Mouse (Mus musculus) megakaryocyte, embryonic 14.5 days (primary cell): ENCODE measurements around the gene Adcy6. TPM values are rescaled to one million over a fixed set of nuclear protein-coding genes. Genes with fewer than 3 reads are reported as not detected.
A peak's percentile ranks its signal among the peaks of the same experiment; 100 is the strongest.

Source experiments
- H3K27me3 ChIP-seq: replicated peaks from 2 replicates; pipeline ENCODE3; 2012; ENCODE audit warnings: inconsistent platforms
- H3K36me3 ChIP-seq: replicated peaks from 2 replicates; pipeline ENCODE3; 2012; ENCODE audit warnings: low read length, inconsistent platforms, mixed read lengths
- H3K4me1 ChIP-seq: 2 replicates; pipeline ENCODE4 v1.6.1; 2012; ENCODE audit warnings: inconsistent platforms
- H3K4me3 ChIP-seq: replicated peaks from 2 replicates; pipeline ENCODE3; 2012; ENCODE audit warnings: moderate library complexity, mild to moderate bottlenecking, inconsistent platforms
- H3K9me3 ChIP-seq: 2 replicates; pipeline ENCODE4 v1.6.1; 2012; ENCODE audit warnings: inconsistent platforms
- FLI1 ChIP-seq: IDR thresholded peaks from 2 replicates; pipeline ENCODE4 v1.6.1; 2012; ENCODE audit warnings: low read length, inconsistent platforms, mixed read lengths
- GATA1 ChIP-seq: IDR thresholded peaks from 3 replicates; pipeline ENCODE4 v1.6.1; 2012; ENCODE audit warnings: mixed read lengths, low read length, inconsistent platforms, borderline replicate concordance
- polyA plus RNA-seq: library from polyadenylated mRNA; stranded (reverse); fragments of >175 nt; gene quantifications from 2 replicates; pipeline ENCODE4 v1.2.3, GENCODE M21; 2012; ENCODE audit warnings: low replicate concordance; ENCODE audit not compliant: insufficient read depth

Adcy6 gene
- polyA plus RNA-seq, 1 experiment, result 9.3 TPM

- Histone ChIP-seq H3K9me3 (no peaks in the 10 kb centered on the region), H3K27me3 (no peaks in the 10 kb centered on the region), H3K4me1 (peaks cover 53% of the 10 kb centered on the region), H3K4me3 (peak overlapping the region; percentile 64), H3K36me3 (peaks cover 78% of the 10 kb centered on the region)
- no peak for TF ChIP-seq GATA1
- no peak for TF ChIP-seq FLI1
Observed at GRCm38 (mm10) chr15:98541064-98541463, 68.8 kb downstream of the Adcy6 start.

Other genes starting within 250 kb of the Adcy6 start
- not detected in 2 replicates for gene Olfr283, start 229.1 kb downstream of the Adcy6 start, polyA plus RNA-seq
- gene Olfr282, start 178.9 kb downstream of the Adcy6 start, polyA plus RNA-seq, result not detected in 2 replicates
- gene Olfr281, start 157.5 kb downstream of the Adcy6 start, polyA plus RNA-seq, result not detected in 2 replicates
- gene OR5BS1P, start 140.2 kb downstream of the Adcy6 start, polyA plus RNA-seq, result not detected in 2 replicates
- gene Lalba, start 127.4 kb downstream of the Adcy6 start, polyA plus RNA-seq, result not detected in 2 replicates
- gene Olfr279, start 117.7 kb downstream of the Adcy6 start, polyA plus RNA-seq, result not detected in 2 replicates
- 7.5 and 14.4 TPM in 2 replicates for gene Kansl2, start 75.8 kb downstream of the Adcy6 start, polyA plus RNA-seq
- gene Ccnt1, start 39.2 kb downstream of the Adcy6 start, polyA plus RNA-seq, result 1.4 and 5.1 TPM in 2 replicates
- gene 4930415O20Rik, start 39.1 kb downstream of the Adcy6 start, polyA plus RNA-seq, result not detected in 2 replicates
- 0.46 TPM in 1 of 2 replicates, not detected in the other for gene Cacnb3, start 20.8 kb upstream of the Adcy6 start, polyA plus RNA-seq
- gene Ddx23, start 52.8 kb upstream of the Adcy6 start, polyA plus RNA-seq, result 49.7 and 71.3 TPM in 2 replicates
- 1.2 TPM in 1 of 2 replicates, not detected in the other for gene Rnd1, start 67.4 kb upstream of the Adcy6 start, polyA plus RNA-seq
- not detected in 2 replicates for gene Ccdc65, start 98.1 kb upstream of the Adcy6 start, polyA plus RNA-seq
- gene Fkbp11, start 118.1 kb upstream of the Adcy6 start, polyA plus RNA-seq, result 9.6 and 18.2 TPM in 2 replicates
- 7.0 and 17.8 TPM in 2 replicates for gene Arf3, start 153.1 kb upstream of the Adcy6 start, polyA plus RNA-seq
- gene Wnt10b, start 168.1 kb upstream of the Adcy6 start, polyA plus RNA-seq, result not detected in 2 replicates
- gene Wnt1, start 179.8 kb upstream of the Adcy6 start, polyA plus RNA-seq, result not detected in 2 replicates
- 0.32 and 0.73 TPM in 2 replicates for gene Ddn, start 199.4 kb upstream of the Adcy6 start, polyA plus RNA-seq
- 237 and 264 TPM in 2 replicates for gene Prkag1, start 221.4 kb upstream of the Adcy6 start, polyA plus RNA-seq